Mouse (Mus musculus): ENCODE measurements around the gene Hist1h4i. TPM values are rescaled to one million over a fixed set of nuclear protein-coding genes. Genes with fewer than 3 reads are reported as not detected.
"Not testable (repeated sequence)": the region's sequence is repeated elsewhere in the genome, so short reads cannot be mapped to it uniquely, and the experiment has no call there.

Hist1h4i gene
- polyA plus RNA-seq, 1 experiment from 2014 or later: 18.4 TPM

- H3K27me3 ChIP-seq, H3K9me3 ChIP-seq, H3K36me3 ChIP-seq: not testable (repeated sequence)
- H3K4me2 ChIP-seq: peak within 1 kb of the TSS; percentile 52
- ATAC-seq (ENCODE audit: insufficient number of reproducible peaks, low FRiP score, low TSS enrichment, low read depth): peak; percentile 97
- H3K9ac ChIP-seq: 0 out of 2 replicates have a peak within 1 kb of the TSS, but pooled peaks have one; percentile 18
- under 1% methylated on average over 24 of the region's 69 CpGs for WGBS
- H3K4me3 ChIP-seq: peak within 1 kb of the TSS; percentile 43
- H3K27ac ChIP-seq: peak within 1 kb of the TSS; percentile 77
- H3K4me1 ChIP-seq: peaks cover 23% of the 10 kb centered on the region
Observed at GRCm38 (mm10) chr13:22035267-22036148, 5.7 kb downstream of the Hist1h4i start, which contains the start of the genes Hist1h2ah and Hist1h2bk. Hist1h2ah (minus strand) TSS chr13:22035568. Hist1h2bk (plus strand) TSS chr13:22035870.

- H3K4me1 ChIP-seq: peaks cover 15% of the 10 kb centered on the region
- H3K27ac ChIP-seq: peak overlapping the region; percentile 77
- no peak for ATAC-seq (ENCODE audit: insufficient number of reproducible peaks, low FRiP score, low TSS enrichment, low read depth)
- H3K4me2 ChIP-seq: peak overlapping the region; percentile 52
- no peaks in the 10 kb centered on the region for H3K9me3 ChIP-seq
- no peaks in the 10 kb centered on the region for H3K27me3 ChIP-seq
- H3K4me3 ChIP-seq: peak overlapping the region; percentile 43
- no peaks in the 10 kb centered on the region for H3K36me3 ChIP-seq
- under 1% methylated on average over 14 of the region's 14 CpGs for whole genome bisulfite sequencing
- 0 out of 2 replicates have a peak overlapping the region, but pooled peaks have one; percentile 14 for H3K9ac ChIP-seq
Observed at GRCm38 (mm10) chr13:22034443-22035266, 6.5 kb downstream of the Hist1h4i start.

GRCm38 (mm10) chr13:22033741-22034442 lies 7.3 kb downstream of the Hist1h4i start:
- ATAC-seq (ENCODE audit: insufficient number of reproducible peaks, low FRiP score, low TSS enrichment, low read depth): no peak
- Histone ChIP-seq H3K9ac (no peak overlapping the region), H3K4me1 (peaks cover 15% of the 10 kb centered on the region), H3K27me3 (no peaks in the 10 kb centered on the region), H3K27ac (no peak overlapping the region), H3K36me3 (no peaks in the 10 kb centered on the region), H3K4me3 (peak overlapping the region; percentile 43; the same call in 1 of the 2 replicates), H3K4me2 (peak overlapping the region; percentile 52; the same call in 1 of the 2 replicates), H3K9me3 (no peaks in the 10 kb centered on the region)
- 40% methylated on average over 5 of the region's 5 CpGs for WGBS

- Histone ChIP-seq H3K9ac (no peak overlapping the region), H3K36me3 (no peaks in the 10 kb centered on the region), H3K4me3 (no peak overlapping the region), H3K4me2 (no peak overlapping the region), H3K27me3 (no peaks in the 10 kb centered on the region), H3K27ac (no peak overlapping the region), H3K4me1 (peaks cover 12% of the 10 kb centered on the region), H3K9me3 (no peaks in the 10 kb centered on the region)
- 9% methylated on average over 4 of the region's 4 CpGs for WGBS
- ATAC-seq (ENCODE audit: insufficient number of reproducible peaks, low FRiP score, low TSS enrichment, low read depth): no peak
Observed at GRCm38 (mm10) chr13:22030493-22030892, 10.7 kb downstream of the Hist1h4i start.

GRCm38 (mm10) chr13:22029928-22030327 lies 11.2 kb downstream of the Hist1h4i start:
- WGBS: 37% methylated on average over 8 of the region's 8 CpGs
- Histone ChIP-seq H3K9me3 (no peaks in the 10 kb centered on the region), H3K36me3 (no peaks in the 10 kb centered on the region), H3K9ac (no peak overlapping the region), H3K4me3 (no peak overlapping the region), H3K4me1 (peaks cover 10% of the 10 kb centered on the region), H3K27ac (no peak overlapping the region), H3K4me2 (no peak overlapping the region), H3K27me3 (no peaks in the 10 kb centered on the region)
- no peak for ATAC-seq (ENCODE audit: insufficient number of reproducible peaks, low FRiP score, low TSS enrichment, low read depth)

GRCm38 (mm10) chr13:22028673-22029460 lies 12.3 kb downstream of the Hist1h4i start:
- Histone ChIP-seq H3K9ac (peak overlapping the region; percentile 51; the same call in 1 of the 2 replicates), H3K4me2 (peak overlapping the region; percentile 52), H3K4me3 (peak overlapping the region; percentile 51), H3K36me3 (no peaks in the 10 kb centered on the region), H3K27me3 (no peaks in the 10 kb centered on the region), H3K9me3 (no peaks in the 10 kb centered on the region), H3K4me1 (0 out of 2 replicates have a peak, but pooled peaks cover 4% of the 10 kb centered on the region), H3K27ac (peak overlapping the region; percentile 88)
- peak; percentile 76 for ATAC-seq (ENCODE audit: insufficient number of reproducible peaks, low FRiP score, low TSS enrichment, low read depth)
- WGBS: 1% methylated on average over 40 of the region's 40 CpGs

GRCm38 (mm10) chr13:22026058-22027031 lies 14.8 kb downstream of the Hist1h4i start:
- WGBS: 1% methylated on average over 35 of the region's 35 CpGs
- no peaks in the 10 kb centered on the region for H3K27me3 ChIP-seq
- H3K4me1 ChIP-seq: peaks cover 7% of the 10 kb centered on the region; the same call in 1 of the 2 replicates
- ATAC-seq (ENCODE audit: insufficient number of reproducible peaks, low FRiP score, low TSS enrichment, low read depth): peak; percentile 60; the same call in 1 of the 2 replicates
- no peaks in the 10 kb centered on the region for H3K36me3 ChIP-seq
- H3K9me3 ChIP-seq: no peaks in the 10 kb centered on the region
- H3K9ac ChIP-seq: 0 out of 2 replicates have a peak overlapping the region, but pooled peaks have one; percentile 14
- peak overlapping the region; percentile 44; the same call in 1 of the 2 replicates for H3K27ac ChIP-seq
- H3K4me2 ChIP-seq: peak overlapping the region; percentile 52
- peak overlapping the region; percentile 46 for H3K4me3 ChIP-seq

- 0 out of 2 replicates have a peak overlapping the region, but pooled peaks have one; percentile 10 for H3K9ac ChIP-seq
- ATAC-seq (ENCODE audit: insufficient number of reproducible peaks, low FRiP score, low TSS enrichment, low read depth): no peak
- no peak overlapping the region for H3K27ac ChIP-seq
Observed at GRCm38 (mm10) chr13:22022241-22022640, 18.9 kb downstream of the Hist1h4i start.

GRCm38 (mm10) chr13:22021581-22021980 lies 19.6 kb downstream of the Hist1h4i start:
- Histone ChIP-seq H3K4me1 (peaks cover 18% of the 10 kb centered on the region), H3K4me2 (peak overlapping the region; percentile 56), H3K9me3 (no peaks in the 10 kb centered on the region), H3K4me3 (peak overlapping the region; percentile 45), H3K27me3 (peaks cover 35% of the 10 kb centered on the region), H3K27ac (no peak overlapping the region), H3K36me3 (no peaks in the 10 kb centered on the region), H3K9ac (0 out of 2 replicates have a peak overlapping the region, but pooled peaks have one; percentile 10)
- under 1% methylated on average over 11 of the region's 11 CpGs for WGBS
- ATAC-seq (ENCODE audit: insufficient number of reproducible peaks, low FRiP score, low TSS enrichment, low read depth): no peak

More at GRCm38 (mm10) chr13:22022241-22022640, 18.9 kb downstream of the Hist1h4i start:
- Histone ChIP-seq H3K4me1 (peaks cover 18% of the 10 kb centered on the region), H3K4me2 (peak overlapping the region; percentile 56), H3K27me3 (peaks cover 32% of the 10 kb centered on the region), H3K4me3 (peak overlapping the region; percentile 45), H3K36me3 (no peaks in the 10 kb centered on the region), H3K9me3 (no peaks in the 10 kb centered on the region)
- 1% methylated on average over 9 of the region's 9 CpGs for WGBS
